Mouse (Mus musculus) embryonic facial prominence, embryonic 14.5 days (tissue): ENCODE results near the gene Zxdc. TPM values are rescaled to one million over a fixed set of nuclear protein-coding genes. Genes with fewer than 3 reads are reported as not detected.

Experiments used
- ATAC-seq: fragments of 200-750 bp; cut with Nextera tagmentation; 2 replicates; pipeline ENCODE4 v1.8.0; 2017; ENCODE audit warnings: low read depth, moderate number of reproducible peaks, moderate TSS enrichment
- DNase-seq: peaks from one replicate; pipeline ENCODE4 v3.0.0-alpha.2; 2015; ENCODE audit warnings: low spot score
- H3K27ac ChIP-seq: fragments of 300-500 bp; sonication (generic); replicated peaks from 2 replicates; pipeline ENCODE4 v1.5.1; 2014; ENCODE audit warnings: low read depth, mild to moderate bottlenecking, low read length, moderate library complexity
- H3K27me3 ChIP-seq: fragments of 300-500 bp; sonication (generic); replicated peaks from 2 replicates; pipeline ENCODE4 v1.6.1; 2014; ENCODE audit warnings: low read length; ENCODE audit not compliant: control insufficient read depth, insufficient read depth
- H3K36me3 ChIP-seq: fragments of 300-500 bp; sonication (generic); 2 replicates; pipeline ENCODE4 v1.6.1; 2014; ENCODE audit warnings: low read length, mixed read lengths; ENCODE audit not compliant: control insufficient read depth, insufficient read depth
- H3K4me1 ChIP-seq: fragments of 300-500 bp; sonication (generic); 2 replicates; pipeline ENCODE4 v1.6.1; 2014; ENCODE audit warnings: antibody characterized with exemption, low read length; ENCODE audit not compliant: control insufficient read depth, insufficient read depth
- H3K4me2 ChIP-seq: fragments of 300-500 bp; sonication (generic); 2 replicates; pipeline ENCODE4 v1.6.1; 2014; ENCODE audit warnings: low read depth, mild to moderate bottlenecking, low read length, moderate library complexity, mixed read lengths
- H3K4me3 ChIP-seq: fragments of 300-500 bp; sonication (generic); 2 replicates; pipeline ENCODE4 v1.5.1; 2014; ENCODE audit warnings: low read depth, mild to moderate bottlenecking, low read length
- H3K9ac ChIP-seq: fragments of 300-500 bp; sonication (generic); 2 replicates; pipeline ENCODE4 v1.6.1; 2014; ENCODE audit warnings: low read depth, mild to moderate bottlenecking, low read length, moderate library complexity, mixed read lengths
- H3K9me3 ChIP-seq: fragments of 300-500 bp; sonication (generic); 2 replicates; pipeline ENCODE4 v1.6.1; 2016; ENCODE audit warnings: low read length; ENCODE audit not compliant: control insufficient read depth
- WGBS: fragments of 180-500 bp; shearing (Covaris S2); extraction: QIAGEN DNeasy Blood & Tissue Kit; methylation state at CpG from one replicate; pipeline ENCODE4 v1.1.7; 2014; 5-methylcytosine and 5-hydroxymethylcytosine counted together
- polyA plus RNA-seq: library from polyadenylated mRNA; unstranded; fragments of >200 nt; fragmentation: Nextera tagmentation; extraction: Ambion mirVana; gene quantifications from 2 replicates; pipeline ENCODE4 v1.2.1, GENCODE M21; 2014

Zxdc gene
- polyA plus RNA-seq, 1 experiment from 2014 or later = 12.9 TPM

GRCm38 (mm10) chr6:90393948-90394347 lies 24.7 kb downstream of the Zxdc start:
- Histone ChIP-seq H3K36me3 (peaks cover 24% of the 10 kb centered on the region; the same call in 1 of the 2 replicates), H3K27ac (no peak overlapping the region), H3K4me2 (no peak overlapping the region), H3K27me3 (no peaks in the 10 kb centered on the region), H3K4me1 (no peaks in the 10 kb centered on the region), H3K9me3 (no peaks in the 10 kb centered on the region), H3K9ac (no peak overlapping the region), H3K4me3 (no peak overlapping the region)
- ATAC-seq (no peak), DNase-seq (no peak)
- WGBS = 48% methylated on average over 3 of the region's 3 CpGs

DNA sequence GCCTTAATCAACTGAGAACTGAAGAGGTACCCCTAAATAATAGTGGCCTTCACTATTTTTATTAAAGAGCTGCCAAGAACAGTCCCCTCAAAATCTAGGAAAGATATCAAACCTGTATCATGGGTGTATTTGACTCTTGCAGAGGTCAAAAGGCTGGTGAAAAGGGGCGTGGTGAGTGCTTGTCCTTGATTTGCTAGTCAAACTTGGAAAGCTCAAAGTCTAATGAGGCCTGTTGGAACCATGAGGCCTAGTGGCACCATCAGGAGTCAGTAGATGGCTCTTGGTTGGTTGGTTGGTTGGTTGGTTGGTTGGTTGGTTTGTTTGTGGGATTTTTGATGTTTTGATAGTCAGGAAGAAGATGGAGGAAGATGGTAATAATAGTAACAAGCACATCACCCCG lies 26.5 kb downstream of the Zxdc start:
- no peaks in the 10 kb centered on the region for H3K4me1 ChIP-seq
- no peak overlapping the region for H3K9ac ChIP-seq
- H3K9me3 ChIP-seq = no peaks in the 10 kb centered on the region
- DNase-seq (no peak), ATAC-seq (no peak)
- no peak overlapping the region for H3K4me2 ChIP-seq
- no peak overlapping the region for H3K27ac ChIP-seq
- no peaks in the 10 kb centered on the region for H3K27me3 ChIP-seq
- WGBS = 94% methylated on average over 2 of the region's 2 CpGs
- no peak overlapping the region for H3K4me3 ChIP-seq
- peaks cover 17% of the 10 kb centered on the region; the same call in 1 of the 2 replicates for H3K36me3 ChIP-seq

DNA sequence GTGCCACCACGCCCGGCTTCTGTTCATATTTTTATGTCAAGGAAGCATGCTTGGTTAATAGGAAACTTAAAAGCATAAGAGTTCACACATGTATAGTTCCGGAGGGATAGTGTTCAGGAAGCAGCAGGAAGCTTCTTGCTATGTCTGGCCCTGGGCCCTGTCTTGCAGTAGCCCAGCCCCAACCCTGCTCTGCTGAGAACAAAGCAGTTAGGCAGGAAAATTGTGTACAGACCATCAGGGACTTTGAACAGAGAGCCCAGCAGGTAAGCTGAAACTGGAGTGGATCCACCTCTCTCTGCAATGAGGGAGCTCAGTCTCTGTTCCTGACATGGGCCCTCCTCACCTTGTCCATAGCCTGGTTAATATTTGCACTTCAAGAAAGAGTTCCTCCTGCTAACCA lies 28.0 kb downstream of the Zxdc start:
- no peak overlapping the region for H3K4me3 ChIP-seq
- DNase-seq = no peak
- H3K27ac ChIP-seq = no peak overlapping the region
- no peak overlapping the region for H3K9ac ChIP-seq
- H3K36me3 ChIP-seq = peaks cover 23% of the 10 kb centered on the region; the same call in 1 of the 2 replicates
- H3K9me3 ChIP-seq = no peaks in the 10 kb centered on the region
- WGBS = 90% methylated on average over 3 of the region's 3 CpGs
- no peaks in the 10 kb centered on the region for H3K27me3 ChIP-seq
- no peak for ATAC-seq
- no peak overlapping the region for H3K4me2 ChIP-seq
- H3K4me1 ChIP-seq = no peaks in the 10 kb centered on the region

- H3K4me2 ChIP-seq = no peak overlapping the region
- no peak overlapping the region for H3K9ac ChIP-seq
- no peak for DNase-seq
- H3K27me3 ChIP-seq = no peaks in the 10 kb centered on the region
- no peaks in the 10 kb centered on the region for H3K9me3 ChIP-seq
- H3K36me3 ChIP-seq = 0 out of 2 replicates have a peak, but pooled peaks cover 5% of the 10 kb centered on the region
- ATAC-seq = no peak
- H3K4me3 ChIP-seq = no peak overlapping the region
- H3K4me1 ChIP-seq = no peaks in the 10 kb centered on the region
- H3K27ac ChIP-seq = no peak overlapping the region
Measured at GRCm38 (mm10) chr6:90408632-90409031, 39.3 kb downstream of the Zxdc start.

DNA sequence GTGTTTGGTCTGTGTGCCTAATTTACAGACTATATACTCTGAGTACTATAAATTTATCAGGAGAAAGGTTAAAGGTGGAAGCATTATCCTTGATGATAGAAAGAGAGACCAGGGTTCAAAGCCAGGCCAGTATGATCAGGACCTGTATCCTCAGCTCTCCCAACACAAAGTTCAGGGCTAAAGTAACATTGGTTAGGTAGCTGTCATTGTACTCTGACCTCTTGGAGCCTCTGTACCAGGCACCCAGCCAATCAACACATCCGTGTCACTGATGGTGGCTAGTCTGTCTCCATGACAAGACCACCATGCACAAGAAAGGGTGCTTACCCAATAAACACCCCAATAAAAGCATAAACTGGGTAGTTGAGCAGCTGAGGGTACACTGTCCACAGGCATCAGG lies 41.7 kb downstream of the Zxdc start:
- no peaks in the 10 kb centered on the region for H3K9me3 ChIP-seq
- DNase-seq = no peak
- no peak overlapping the region for H3K27ac ChIP-seq
- H3K9ac ChIP-seq = no peak overlapping the region
- WGBS = 79% methylated on average over 1 of the region's 1 CpGs
- no peak for ATAC-seq
- H3K4me1 ChIP-seq = no peaks in the 10 kb centered on the region
- H3K36me3 ChIP-seq = no peaks in the 10 kb centered on the region
- no peaks in the 10 kb centered on the region for H3K27me3 ChIP-seq
- H3K4me2 ChIP-seq = no peak overlapping the region
- no peak overlapping the region for H3K4me3 ChIP-seq

DNA sequence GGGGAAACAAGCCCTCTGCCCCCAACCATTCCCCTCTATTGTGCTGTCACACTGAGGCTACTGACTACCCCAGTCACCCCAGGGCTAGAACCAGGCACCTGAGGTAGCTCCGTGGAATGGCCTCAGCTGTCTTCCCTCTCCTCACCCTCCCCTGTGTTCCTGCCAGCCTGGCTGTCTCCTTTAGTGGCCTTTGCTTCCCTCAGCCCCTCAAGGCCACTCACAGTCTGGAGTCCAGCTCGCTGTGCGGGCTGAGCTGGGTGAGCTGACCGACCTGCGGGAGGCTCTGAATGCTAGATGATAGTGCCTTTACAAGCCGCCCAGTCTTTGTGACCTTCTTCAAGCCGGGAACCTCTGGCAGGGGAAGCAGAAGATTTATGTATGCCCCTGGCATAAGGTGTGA lies 42.6 kb downstream of the Zxdc start:
- Histone ChIP-seq H3K36me3 (no peaks in the 10 kb centered on the region), H3K4me3 (no peak overlapping the region), H3K4me1 (no peaks in the 10 kb centered on the region), H3K27ac (no peak overlapping the region), H3K9me3 (no peaks in the 10 kb centered on the region), H3K27me3 (no peaks in the 10 kb centered on the region), H3K4me2 (no peak overlapping the region), H3K9ac (no peak overlapping the region)
- no peak for DNase-seq
- 82% methylated on average over 7 of the region's 7 CpGs for WGBS
- ATAC-seq = no peak

GRCm38 (mm10) chr6:90422565-90422964 lies 53.3 kb downstream of the Zxdc start:
- Histone ChIP-seq H3K4me2 (peak overlapping the region; percentile 49), H3K4me1 (no peaks in the 10 kb centered on the region), H3K9me3 (no peaks in the 10 kb centered on the region), H3K4me3 (peak overlapping the region; percentile 12), H3K27me3 (no peaks in the 10 kb centered on the region), H3K9ac (no peak overlapping the region), H3K36me3 (no peaks in the 10 kb centered on the region), H3K27ac (no peak overlapping the region)
- peak; percentile 90 for DNase-seq
- peak; percentile 91 for ATAC-seq
- 4% methylated on average over 14 of the region's 14 CpGs for WGBS

DNA sequence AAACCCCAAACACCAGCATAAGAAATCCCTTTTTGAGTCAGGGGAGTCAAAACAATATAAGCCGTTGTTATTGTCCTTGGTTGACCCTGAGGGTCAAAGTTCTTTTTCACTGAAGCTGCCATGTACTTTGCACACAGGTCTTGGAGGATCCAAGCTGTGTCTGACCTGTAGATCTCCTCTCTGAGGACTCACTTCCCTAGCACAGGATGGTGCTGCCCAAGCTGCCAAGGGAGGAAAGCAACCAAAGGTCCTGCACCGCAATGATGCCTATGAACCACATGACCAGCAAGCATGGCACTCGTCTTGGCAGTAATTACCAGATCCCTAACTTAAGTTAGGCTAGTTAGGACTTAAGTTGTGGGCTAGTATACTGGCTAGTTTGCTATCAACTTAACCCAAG lies 56.1 kb downstream of the Zxdc start:
- Histone ChIP-seq H3K27me3 (no peaks in the 10 kb centered on the region), H3K4me1 (0 out of 2 replicates have a peak, but pooled peaks cover 7% of the 10 kb centered on the region), H3K4me2 (no peak overlapping the region), H3K9me3 (no peaks in the 10 kb centered on the region), H3K36me3 (no peaks in the 10 kb centered on the region), H3K9ac (no peak overlapping the region), H3K27ac (no peak overlapping the region), H3K4me3 (no peak overlapping the region)
- WGBS = 81% methylated on average over 3 of the region's 3 CpGs
- ATAC-seq (no peak), DNase-seq (no peak)

- DNase-seq = no peak
- no peak overlapping the region for H3K4me3 ChIP-seq
- no peak overlapping the region for H3K9ac ChIP-seq
- H3K4me2 ChIP-seq = no peak overlapping the region
- no peaks in the 10 kb centered on the region for H3K9me3 ChIP-seq
- H3K36me3 ChIP-seq = no peaks in the 10 kb centered on the region
- 75% methylated on average over 4 of the region's 4 CpGs for WGBS
- no peak for ATAC-seq
- no peak overlapping the region for H3K27ac ChIP-seq
- H3K27me3 ChIP-seq = no peaks in the 10 kb centered on the region
- 0 out of 2 replicates have a peak, but pooled peaks cover 7% of the 10 kb centered on the region for H3K4me1 ChIP-seq
Measured at GRCm38 (mm10) chr6:90426003-90426402, 56.7 kb downstream of the Zxdc start.
